Mouse (Mus musculus): ENCODE measurements around the gene Morc2a. TPM values are rescaled to one million over a fixed set of nuclear protein-coding genes. Genes with fewer than 3 reads are reported as not detected.

The Morc2a gene
- total RNA-seq, 2 experiments from 2014 or later: 41.8 to 44.0 TPM

DNA sequence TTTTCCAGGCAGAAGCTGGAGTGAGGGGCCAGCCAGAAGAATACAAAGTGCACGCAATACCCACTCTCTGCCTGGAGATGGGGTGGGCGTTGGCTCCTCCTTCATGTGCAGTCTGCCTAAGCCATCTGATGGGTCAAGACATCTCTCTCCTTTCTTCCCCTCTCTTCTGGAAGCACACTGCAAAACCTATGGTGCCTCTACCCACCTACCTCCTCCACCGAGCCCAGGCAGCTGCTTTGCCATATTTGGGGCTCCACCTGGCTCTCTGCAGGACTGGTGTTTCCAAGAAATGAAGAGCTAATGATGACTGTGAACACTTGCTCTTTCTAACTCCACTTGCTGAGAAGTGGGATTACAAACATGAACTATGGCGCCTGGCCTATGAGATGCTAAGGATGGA, 82.5 kb downstream of the Morc2a start:
- no peak for DNase-seq (ENCODE audit: low spot score in 2 of 2)

DNA sequence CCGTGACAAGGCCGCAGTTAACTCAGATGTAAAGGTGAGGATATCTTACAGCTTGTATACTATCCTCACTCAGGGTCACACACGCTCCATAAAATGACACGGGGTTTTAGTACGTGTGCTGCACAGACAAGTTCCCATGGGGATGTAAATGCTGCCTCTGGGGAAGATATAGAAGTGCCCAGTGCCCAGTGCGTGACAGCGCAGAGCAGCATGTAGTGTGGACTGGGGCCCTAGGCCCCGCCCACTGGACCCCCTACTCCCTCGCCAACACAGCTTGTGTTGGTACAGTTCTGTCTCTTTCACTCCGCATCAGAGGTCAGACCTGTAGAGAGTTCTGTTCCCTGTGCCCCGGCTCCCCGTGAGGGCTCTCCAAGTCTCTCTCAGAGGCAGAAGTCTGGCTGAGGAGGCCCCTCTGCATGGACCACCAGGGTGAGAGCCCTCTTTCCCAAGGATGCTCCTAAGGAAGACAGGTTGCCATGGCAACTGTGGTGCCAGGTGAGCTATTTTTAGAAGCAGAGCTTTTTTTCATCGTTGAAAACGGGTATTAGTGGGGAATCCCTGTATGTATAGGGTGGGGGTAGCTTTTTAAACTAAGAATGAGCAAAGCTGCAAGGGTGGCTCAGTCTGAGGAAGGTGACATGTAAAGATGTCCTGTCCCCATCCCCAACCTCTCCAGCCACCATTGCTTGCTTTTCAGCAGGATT, 85.1 kb downstream of the Morc2a start:
- DNase-seq (ENCODE audit: low spot score in 2 of 2): no peak

DNA sequence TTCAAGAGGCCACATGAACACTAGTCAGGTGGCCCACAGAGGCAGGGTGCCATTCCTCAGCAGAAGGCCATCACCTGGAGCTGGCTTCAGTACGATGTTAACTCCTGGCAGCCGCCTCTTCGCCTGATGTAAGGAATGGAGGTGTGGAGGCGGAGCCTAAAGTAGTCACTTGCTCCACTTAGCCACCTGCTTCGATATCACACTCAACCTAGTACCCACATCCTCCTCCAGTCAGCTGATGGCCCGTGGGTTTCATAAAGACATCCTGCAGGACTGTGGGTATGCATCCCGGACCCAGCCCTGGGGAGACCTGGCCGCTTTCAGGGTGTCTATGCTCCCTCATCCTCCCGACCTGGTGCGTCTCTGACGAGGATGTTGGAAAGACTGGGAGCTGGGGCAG, 86.7 kb downstream of the Morc2a start:
- DNase-seq (ENCODE audit: low spot score in 2 of 2): no peak

DNA sequence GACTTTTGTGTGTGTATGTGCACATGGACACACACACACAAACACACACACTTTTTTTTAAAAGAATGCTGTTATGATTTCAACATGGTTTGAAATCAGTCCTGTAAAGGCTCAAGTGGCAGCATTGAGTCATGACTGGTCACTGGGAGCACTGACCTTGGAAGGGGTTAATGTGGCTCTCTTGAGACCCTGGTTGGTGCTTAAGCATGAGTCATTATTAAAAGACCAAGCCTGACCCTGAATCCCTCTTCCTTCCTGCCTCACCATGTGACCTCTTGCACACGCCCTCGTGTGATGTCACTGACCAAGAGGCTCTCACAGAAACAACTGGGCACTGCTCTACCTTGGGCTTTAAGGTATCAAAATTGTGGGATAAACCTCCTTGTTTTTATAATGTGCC, 89.8 kb downstream of the Morc2a start:
- no peak for DNase-seq (ENCODE audit: low spot score in 2 of 2)

Other genes starting within 250 kb of the Morc2a start
- 100 to 1,000 TPM in 1 of 2 experiments, 10 to 100 TPM in 1; 98.7 to 113 TPM for gene Limk2, start 240.0 kb upstream of the Morc2a start, total RNA-seq (2021)
- gene Rnf185, start 196.8 kb upstream of the Morc2a start, total RNA-seq (2021): 10 to 100 TPM; 22.9 to 24.9 TPM
- gene Pla2g3, start 160.9 kb upstream of the Morc2a start, total RNA-seq (2021): 10 to 100 TPM in 1 of 2 experiments, 1 to 10 TPM in 1; 7.1 to 13.0 TPM
- 10 to 100 TPM; 66.1 to 72.1 TPM for gene Inpp5j, start 144.4 kb upstream of the Morc2a start, total RNA-seq (2021)
- gene Selenom, start 134.5 kb upstream of the Morc2a start, total RNA-seq (2021): 100 to 1,000 TPM; 229 to 234 TPM
- gene Smtn, start 108.6 kb upstream of the Morc2a start, total RNA-seq (2021): 10 to 100 TPM; 11.5 to 16.1 TPM
- gene Osbp2, start 214.7 kb downstream of the Morc2a start, total RNA-seq (2021): 10 to 100 TPM; 82.8 to 89.6 TPM
- gene 4921536K21Rik, start 245.9 kb downstream of the Morc2a start, total RNA-seq (2021): under 1 TPM; 0.24 to 0.81 TPM
- gene Dusp18, start 246.0 kb downstream of the Morc2a start, total RNA-seq (2021): 10 to 100 TPM; 23.8 to 24.0 TPM

All from layer of hippocampus, postnatal 14 days (tissue).